Mouse (Mus musculus) heart, postnatal 0 days (tissue): ENCODE results near the gene Vmn2r9.
"Not testable (repeated sequence)": the region's sequence is repeated elsewhere in the genome, so short reads cannot be mapped to it uniquely, and the experiment has no call there.

Experiments
- CTCF ChIP-seq: IDR thresholded peaks from 2 replicates; pipeline ENCODE4 v1.5.1; 2016; ENCODE audit warnings: antibody characterized with exemption, control low read depth, low read depth
- EP300 ChIP-seq: IDR thresholded peaks from 2 replicates; pipeline ENCODE4 v1.6.1; 2016; ENCODE audit warnings: antibody characterized with exemption, low read depth

GRCm38 (mm10) chr5:108795263-108795662, 57.1 kb downstream of the Vmn2r9 start, which contains the start of gene Tmed11:
- TF ChIP-seq CTCF, EP300: not testable (repeated sequence)
